Mouse (Mus musculus): ENCODE results near the gene Serpina3f. TPM values are rescaled to one million over a fixed set of nuclear protein-coding genes. Genes with fewer than 3 reads are reported as not detected.
"Not testable (repeated sequence)": the region's sequence is repeated elsewhere in the genome, so short reads cannot be mapped to it uniquely, and the experiment has no call there.

The Serpina3f gene
- not detected for total RNA-seq (2021)
- long read RNA-seq = 0 reads

DNA sequence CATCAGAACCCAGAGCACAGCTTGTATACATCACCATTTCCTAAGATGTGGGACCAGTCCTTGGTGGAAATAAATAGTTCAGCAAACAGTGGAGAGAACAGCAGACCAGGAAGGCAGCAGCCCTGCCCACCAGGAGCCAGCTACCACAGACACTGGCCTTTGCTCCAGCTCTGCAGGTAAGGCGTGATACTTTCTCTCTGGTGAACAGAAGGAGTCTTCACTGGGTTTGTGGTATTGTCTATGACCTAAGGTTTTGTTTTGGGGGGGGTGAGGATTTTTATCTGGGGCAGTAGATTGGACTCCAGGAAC is at the start of gene Serpina3f:
Gene Serpina3f (plus strand): TSS at position 100 of the 309 bp plus-strand sequence.
- DNase-seq (ENCODE audit: low spot score in 2 of 2) = no peak

DNA sequence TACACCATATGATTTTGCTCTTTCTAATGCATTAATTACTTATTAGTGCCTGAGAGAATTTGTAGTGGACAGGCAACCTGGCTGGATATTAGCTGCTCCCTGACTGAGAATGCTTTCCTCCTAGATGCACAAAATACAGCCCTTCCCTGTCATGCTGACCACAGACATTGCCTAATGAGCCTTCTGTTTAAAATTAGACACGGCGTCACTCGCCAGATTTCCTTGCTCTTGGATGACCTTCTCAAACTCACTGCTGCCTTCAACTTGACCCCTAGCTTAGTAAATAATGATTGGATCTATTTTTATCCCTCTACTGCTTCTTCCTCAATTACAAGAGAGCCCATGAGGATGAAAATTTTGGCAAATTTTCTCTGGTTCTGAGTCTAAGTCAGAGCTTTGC is 39.6 kb upstream of the Serpina3f start:
- DNase-seq (ENCODE audit: low spot score in 2 of 2) = no peak

DNA sequence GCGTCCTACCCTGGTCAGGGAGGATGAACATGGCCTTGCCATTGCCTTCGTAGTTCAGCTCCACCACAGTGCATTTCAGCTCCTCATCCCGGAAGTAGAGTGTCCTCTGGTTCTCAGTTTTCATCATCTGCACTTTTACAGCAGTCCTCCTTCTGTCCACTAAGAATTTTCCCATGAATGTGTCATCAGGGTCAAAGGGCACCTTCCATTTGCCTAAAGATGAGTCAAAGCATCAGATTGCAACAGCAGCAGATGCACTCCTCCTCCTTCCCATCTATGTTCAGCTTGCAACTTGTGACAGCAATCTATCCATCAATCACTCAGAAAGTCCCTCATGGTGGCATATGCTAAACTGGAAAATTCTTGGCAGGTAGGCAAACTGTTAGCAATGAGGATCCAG is 38.7 kb upstream of the Serpina3f start:
- DNase-seq (ENCODE audit: low spot score in 2 of 2) = peak in 1 of 2 experiments; percentile 31

DNA sequence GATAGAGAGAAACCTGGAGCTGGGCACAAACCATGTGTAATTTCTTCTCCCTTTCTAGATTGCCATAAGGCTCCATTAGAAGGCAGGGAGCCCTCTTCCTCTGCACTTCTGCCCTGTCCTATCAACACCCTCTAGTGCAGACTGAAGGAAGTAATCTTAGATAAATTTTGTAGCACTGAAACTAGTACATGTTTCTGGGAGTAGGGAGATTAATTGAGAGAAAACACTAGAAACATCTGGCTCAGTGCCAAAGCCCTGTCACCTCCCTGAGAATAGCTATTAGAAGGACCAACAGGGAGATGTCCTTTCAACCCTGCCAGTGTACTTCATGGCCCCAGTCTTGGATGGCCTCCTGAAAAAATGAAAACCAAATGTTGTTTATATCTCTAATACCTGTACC is 35.8 kb upstream of the Serpina3f start:
- no peak for DNase-seq (ENCODE audit: low spot score in 2 of 2)

DNA sequence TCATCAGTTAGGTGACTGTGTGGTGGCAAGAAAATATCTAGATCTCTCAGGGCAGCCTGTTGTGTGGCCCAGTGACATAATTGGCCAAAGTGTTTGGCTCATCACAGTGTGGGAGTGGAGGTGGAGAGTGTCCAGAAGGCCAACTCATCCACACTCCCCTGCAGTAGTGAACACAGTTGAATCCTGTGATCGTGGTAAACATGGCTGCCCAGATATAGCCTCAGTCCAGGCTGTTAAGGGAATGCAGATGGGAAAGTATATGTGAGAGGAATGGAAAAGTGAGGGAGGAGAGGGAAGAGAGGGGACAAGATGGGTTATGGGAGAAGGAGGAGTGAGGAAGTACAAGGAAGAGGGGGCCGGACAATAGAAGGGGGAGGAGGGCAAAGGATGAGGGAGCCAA is 35.4 kb upstream of the Serpina3f start:
- no peak for DNase-seq (ENCODE audit: low spot score in 2 of 2)

DNA sequence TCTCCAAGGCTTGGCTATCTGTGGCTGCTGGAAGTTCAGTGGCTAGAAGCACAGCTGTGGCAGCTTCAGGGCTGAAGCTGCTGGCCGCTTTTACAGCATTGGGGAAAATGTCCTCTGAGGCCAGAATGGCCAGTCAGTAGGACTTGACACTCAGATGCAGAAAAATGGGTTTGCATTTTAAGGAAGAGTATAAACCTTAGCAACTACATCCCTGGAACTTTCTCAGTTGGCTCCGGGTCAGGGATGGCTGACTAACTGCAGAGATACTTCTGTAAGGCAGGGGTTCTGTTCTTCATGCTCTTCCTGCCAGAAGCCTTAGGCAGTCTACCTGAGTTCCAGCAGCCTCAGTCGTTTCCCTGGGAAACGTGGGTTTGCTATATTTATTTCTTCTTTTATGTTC is 29.3 kb upstream of the Serpina3f start:
- DNase-seq (ENCODE audit: low spot score in 2 of 2) = no peak

DNA sequence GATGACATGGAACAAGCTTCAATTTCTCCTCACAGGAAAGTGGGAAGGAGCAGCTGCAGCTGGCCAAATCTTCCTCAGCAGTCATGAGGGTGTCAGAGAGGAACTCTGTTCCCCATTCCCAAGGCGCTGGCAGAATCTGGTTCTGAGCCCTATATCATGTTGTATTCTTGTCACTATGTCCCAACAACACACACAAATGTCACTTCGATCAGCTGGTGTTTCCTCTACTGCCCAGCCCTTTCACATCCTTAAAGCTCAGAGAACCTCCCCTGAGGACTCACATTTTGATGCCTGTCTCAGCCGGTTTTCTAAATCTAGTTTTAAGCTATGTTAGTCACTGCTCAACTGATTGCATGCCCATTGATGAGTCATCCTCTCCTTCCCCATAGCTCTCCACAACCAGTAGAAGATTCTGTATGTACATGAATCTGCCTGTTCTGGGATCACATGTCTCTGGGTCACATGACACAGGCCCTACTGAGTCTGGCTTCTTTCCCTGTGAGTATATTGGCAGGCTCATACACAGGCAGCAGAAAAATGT is 28.2 kb upstream of the Serpina3f start:
- DNase-seq (ENCODE audit: low spot score in 2 of 2) = peak in 1 of 2 experiments; percentile 10

DNA sequence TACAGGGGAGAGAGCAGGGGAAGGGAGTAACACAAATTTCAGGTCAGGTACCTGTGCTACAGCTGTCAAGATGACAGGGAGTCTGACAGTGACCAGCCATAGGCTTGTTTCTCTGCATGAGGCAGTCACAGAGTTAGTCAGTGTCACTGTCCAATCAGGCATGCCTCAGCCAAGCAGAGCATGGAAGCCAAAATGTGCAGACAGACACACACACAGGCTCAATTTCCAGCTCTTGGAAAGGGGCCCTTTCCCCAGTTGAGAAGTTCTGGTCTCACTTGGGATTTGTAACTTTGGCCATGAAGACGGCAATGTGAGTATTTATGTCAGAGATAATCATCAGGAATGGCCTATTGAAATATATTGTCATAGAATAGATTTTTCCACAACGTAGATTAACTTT is 25.1 kb upstream of the Serpina3f start:
- no peak for DNase-seq (ENCODE audit: low spot score in 2 of 2)

DNA sequence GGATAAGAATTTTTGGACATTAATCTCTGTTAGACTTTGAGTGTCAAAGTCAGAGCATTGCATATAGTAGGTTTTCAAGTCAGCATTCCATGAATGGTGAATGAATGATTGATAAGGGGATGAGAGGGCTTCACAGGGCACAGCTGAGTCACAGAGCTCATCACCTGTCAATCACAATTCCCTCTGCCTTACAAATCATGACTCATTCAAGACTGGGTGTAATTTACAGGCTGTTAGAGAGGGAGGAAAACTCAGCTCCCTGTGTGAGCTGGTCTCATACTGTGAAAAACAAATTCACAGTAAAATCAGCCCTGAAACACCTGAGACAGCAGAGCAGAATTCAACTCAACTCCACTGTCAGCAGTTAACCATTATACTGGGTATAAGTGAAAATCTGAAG is 23.5 kb upstream of the Serpina3f start:
- DNase-seq (ENCODE audit: low spot score in 2 of 2) = no peak

DNA sequence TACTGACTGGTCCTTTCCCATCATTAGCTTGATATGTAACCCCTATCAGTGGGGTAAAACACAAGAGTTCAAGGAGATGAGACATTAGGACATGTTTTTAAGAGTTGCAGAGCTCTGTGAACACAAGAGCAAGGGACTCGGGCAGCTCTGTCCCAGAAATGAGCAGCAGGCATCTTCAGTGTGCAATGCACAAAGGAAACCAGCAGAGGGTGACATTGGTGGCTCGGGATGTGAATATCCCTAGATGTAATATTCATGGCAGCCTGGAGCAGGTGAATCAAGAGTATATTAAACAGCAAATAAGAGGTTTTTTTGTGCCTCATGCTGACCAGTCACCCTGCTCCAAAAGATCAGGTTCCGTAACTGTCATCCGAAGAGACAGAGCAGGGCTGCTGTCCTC is 5.2 kb upstream of the Serpina3f start:
- no peak for DNase-seq (ENCODE audit: low spot score in 2 of 2)

DNA sequence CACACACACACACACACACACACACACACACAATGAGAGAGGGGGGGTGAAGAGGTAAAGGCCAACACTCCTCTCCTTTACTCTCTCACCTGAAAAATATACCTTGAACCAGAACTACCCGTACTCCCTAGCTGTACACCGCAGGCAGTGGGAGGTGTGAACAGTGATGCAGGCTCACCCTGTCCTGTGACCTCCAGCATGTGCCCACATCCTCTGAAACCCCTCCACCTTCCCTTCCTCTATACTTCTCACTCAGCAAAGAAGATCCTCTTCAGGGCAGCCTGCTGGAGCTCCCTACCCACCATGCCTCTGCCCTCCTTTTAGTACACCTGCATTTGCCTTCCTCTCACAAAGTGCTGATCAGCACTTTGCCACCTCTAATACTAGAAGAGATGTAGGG is 4.5 kb upstream of the Serpina3f start:
- no peak for DNase-seq (ENCODE audit: low spot score in 2 of 2)

DNA sequence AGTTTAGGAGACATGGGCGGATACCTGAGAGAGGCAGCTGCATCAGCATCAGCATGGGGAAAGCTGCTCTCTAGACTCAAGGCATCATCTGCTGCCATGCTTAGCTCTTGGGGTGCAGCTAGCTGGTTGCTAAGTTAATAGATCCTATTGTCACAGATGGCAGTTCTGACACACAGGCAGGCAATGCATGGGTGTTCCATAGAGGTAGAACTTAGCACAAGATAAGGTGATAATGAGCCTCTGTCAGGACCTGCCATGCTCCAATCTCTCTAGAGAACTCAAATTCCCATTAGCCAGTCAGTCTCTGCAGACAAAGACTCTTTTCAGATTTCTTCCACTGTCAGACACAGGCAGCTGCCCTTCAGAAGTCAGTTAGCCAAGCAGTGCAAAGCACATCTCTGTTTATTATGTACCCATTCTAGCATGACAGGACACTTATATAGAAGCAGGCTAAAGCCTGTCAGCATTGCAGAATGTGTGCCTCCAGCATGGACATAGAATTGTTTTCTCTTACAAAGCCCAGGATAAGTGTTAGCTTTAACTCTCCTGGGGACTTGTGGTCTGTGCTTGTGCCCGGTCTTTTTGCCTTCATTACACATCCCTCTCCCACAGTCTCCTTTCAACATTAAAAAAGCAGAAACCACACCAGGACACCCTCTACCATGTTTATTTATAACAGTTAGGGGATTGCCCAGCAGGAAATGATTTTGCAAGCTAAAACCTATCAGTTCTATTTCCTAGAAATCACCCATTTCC is 477 bp upstream of the Serpina3f start:
- peak in 1 of 2 experiments; percentile 51 for DNase-seq (ENCODE audit: low spot score in 2 of 2)

DNA sequence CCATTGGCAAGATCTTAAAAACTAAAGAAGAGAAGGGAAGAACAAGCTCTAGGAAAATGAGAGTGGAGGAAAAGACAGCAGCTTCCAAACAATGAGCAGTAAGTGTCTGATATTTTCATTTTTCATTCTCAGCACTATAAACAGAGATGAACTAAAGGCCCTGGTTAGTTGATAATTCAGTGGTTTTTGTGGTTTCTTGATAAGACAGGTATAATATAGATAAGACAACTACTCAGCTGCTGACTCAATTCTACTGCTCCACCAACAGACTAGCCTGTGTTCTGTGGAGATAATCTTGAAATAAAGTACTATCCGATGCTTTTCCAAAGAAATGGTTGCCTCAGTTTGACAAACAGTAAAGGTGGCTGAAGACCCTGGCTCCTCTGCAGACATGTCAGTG is 905 bp downstream of the Serpina3f start:
- DNase-seq (ENCODE audit: low spot score in 2 of 2) = no peak

DNA sequence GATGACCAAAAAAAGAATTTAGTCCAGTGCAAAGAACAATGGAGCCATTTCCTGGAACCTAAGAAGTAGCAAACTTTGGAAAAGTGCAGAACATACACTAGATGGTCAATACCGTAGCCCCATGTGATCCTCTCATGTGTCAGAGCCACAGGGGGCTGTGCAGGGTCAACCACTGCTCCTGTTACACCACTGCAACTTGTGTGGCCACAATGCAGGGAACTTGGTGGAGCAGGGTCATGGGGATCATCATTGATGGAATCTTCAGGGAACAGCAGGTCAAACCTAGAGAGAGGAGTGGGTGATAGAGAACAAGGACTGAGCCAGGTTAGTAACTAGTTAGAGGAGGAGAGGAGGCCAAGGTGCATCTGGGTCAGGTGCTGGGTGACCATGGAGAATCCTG is 7.3 kb downstream of the Serpina3f start:
- DNase-seq (ENCODE audit: low spot score in 2 of 2) = no peak

DNA sequence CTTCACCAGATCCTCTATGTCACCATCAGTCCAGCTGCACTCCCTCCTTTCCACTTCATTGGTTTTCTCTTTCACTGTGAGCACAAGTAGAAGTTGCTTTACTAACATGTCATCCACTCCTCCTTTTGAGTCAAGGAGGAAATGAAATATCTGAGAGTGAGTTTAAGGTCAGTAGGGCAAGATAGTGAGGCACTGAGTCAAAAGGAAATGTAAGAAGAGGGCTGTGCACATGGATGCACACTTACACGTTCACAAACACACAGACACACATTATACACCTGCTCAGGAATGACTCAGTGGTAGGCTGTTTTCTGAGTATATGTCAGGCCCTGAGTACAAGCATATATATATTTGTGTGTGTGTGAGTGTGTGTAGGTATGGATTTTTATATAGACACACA is 9.3 kb downstream of the Serpina3f start:
- DNase-seq (ENCODE audit: low spot score in 2 of 2) = no peak

DNA sequence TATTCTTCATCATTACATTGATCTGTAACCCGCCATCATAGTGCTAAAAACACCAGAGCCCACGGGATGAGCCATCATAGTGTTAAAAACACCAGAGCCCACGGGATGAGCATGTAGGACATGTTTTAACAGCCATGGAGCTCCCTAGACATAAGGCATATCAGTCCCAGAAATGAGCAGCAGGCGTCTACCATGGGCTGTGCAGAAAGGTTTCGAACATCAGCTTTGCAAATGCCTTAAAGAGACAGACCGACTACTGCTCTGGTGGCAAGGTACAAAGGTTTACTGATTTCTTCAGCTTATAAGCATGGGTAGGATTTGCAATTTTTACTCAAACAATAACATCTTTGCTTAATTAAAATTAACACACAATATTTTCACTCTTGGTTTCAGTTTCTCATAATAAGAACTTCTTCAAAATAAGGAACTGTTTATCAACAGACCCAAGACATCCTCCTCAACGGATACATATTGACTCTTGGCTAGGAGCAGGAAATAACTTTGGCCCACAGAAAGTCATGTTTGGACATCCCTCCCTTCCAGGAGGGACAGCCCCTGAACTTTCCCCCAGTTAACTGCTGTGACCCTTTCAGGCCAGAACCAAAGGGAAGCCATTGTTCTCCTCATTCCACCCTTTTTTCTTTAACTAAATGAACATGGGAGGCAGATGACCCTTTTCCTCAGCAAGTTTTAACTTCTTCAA is 10.4 kb downstream of the Serpina3f start:
- no peak for DNase-seq (ENCODE audit: low spot score in 2 of 2)

DNA sequence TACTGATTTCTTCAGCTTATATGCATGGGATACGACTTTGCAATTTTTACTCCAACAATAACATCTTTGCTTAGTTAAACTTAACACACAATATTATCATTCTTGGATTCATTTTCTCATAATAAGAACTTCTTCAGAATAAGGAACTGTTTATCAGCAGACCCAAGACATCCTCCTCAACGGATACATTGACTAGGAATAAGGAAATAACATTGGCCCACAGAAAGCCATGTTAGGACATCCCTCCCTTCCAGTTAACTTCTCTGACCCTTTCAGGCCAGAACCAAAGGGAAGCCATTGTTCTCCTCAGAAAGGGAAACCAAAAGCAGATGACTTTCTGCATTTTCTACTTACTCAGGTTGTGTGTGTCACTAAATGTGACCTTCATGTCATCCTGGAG is 16.4 kb downstream of the Serpina3f start:
- DNase-seq (ENCODE audit: low spot score in 2 of 2) = no peak

DNA sequence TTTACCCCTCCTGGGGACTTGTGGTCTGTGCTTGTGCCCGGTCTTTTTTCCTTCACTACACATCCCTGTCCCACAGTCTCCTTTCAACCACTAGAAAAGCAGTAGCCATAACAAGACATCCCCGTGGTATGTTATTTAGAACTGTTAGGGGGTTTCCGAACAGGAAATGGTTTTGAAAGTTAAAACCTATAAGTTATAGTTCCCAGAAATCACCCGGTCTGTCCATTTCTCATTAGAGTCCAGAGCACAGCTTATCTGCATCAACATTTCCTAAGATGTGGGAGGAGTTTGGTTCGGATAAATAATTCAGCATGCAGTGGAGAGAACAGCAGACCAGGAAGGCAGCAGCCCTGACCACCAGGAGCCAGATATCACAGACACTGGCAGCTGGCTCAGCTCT is 21.6 kb downstream of the Serpina3f start, which contains the start of gene Serpina3g:
Gene Serpina3g (plus strand): TSS at position 331 of the 400 bp plus-strand sequence.
- DNase-seq (ENCODE audit: low spot score in 2 of 2) = no peak

DNA sequence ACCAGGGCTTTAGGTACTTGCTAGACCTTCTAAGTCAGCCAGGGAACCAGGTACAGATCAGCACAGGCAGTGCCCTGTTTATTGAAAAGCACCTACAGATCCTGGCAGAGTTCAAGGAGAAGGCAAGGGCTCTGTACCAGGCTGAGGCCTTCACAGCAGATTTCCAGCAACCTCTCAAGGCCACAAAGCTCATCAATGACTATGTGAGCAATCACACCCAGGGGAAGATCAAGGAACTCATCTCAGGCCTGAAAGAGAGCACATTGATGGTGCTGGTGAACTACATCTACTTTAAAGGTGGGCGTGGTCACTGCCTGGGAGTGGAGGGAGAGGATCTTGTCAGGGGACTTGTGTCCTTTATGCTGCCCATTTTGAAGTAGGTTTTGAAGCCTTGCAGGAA is 23.7 kb downstream of the Serpina3f start:
- DNase-seq (ENCODE audit: low spot score in 2 of 2) = not testable (repeated sequence)

DNA sequence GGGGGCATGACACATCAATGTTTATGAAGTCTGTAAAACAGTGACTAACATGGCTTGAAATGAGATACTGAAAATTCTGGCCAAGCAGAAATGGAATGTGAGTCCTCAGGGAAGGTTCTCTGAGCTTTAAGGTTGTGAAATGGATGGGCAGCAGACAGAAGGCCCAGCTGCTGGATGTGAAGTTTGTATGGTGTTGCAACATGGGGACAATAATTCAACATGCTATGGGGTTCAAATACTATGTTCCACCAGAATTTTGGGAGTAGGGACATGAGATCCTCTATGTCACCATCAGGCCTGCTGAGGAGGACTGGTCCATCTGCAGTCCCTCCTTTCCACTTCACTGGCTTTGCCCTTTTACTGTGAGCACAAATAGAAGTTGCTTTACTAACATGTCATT is 29.0 kb downstream of the Serpina3f start:
- DNase-seq (ENCODE audit: low spot score in 2 of 2) = no peak

DNA sequence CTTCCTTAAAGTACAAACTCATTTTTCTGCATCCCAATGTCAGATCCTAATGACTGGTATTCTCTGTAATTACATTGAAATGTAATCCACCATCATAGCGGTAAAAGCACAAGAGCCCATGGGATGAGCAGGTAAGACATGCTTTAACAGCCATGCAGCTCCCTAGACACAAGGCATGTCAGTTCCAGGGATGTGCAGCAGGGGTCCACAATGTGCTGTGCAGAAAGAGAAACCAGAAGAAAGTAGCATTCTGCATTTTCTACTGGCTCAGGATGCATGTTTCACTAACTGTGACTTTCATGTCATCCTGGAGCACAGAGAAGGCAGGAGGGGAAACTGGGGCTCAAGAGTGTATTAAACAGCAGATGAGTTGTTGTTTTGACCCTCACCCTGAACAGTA is 30.7 kb downstream of the Serpina3f start:
- DNase-seq (ENCODE audit: low spot score in 2 of 2) = peak; percentile 14 to 54

DNA sequence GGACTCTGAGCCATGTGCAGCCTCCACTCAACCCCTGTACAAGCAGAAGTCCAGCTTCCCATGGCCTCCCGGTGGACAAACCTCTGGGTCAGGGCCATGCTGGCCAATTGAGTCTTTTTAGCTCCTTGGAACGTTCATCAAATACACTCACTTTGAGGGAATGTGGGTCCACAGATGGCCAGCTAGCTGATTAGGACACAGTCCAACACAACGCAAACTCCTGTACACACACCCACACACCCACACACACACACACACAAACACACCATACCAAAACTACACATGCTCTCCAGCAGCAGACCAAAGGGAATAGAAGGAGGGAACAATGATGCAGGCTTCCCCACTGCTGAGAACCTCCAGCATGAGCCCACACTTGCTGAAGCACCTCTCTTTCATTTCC is 31.3 kb downstream of the Serpina3f start:
- DNase-seq (ENCODE audit: low spot score in 2 of 2) = peak; percentile 6 to 37

DNA sequence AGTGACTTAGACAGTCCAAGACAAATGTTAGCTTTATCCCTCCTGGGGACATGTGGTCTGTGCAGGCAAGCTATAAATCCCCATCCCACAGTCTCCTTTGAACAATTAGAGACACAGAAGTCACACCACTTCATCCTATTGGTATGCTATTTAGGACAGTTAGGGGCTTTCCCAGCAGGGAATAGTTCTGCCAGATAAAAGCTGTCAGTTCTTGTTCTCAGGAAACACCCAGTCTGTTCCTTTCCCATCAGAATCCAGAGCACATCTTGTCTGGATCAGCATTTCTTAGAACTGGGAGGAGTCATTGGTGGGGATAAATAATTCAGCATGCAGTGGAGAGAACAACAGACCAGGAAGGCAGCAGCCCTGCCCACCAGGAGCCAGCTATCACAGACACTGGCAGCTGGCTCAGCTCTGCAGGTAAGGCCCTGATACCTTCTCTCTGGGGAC is 33.2 kb downstream of the Serpina3f start:
- peak in 1 of 2 experiments; percentile 34 for DNase-seq (ENCODE audit: low spot score in 2 of 2)

Data from layer of hippocampus, adult 18-20 months (tissue).